Mouse (Mus musculus) hindbrain, postnatal 0 days (tissue): ENCODE measurements at regions not wholly inside any gene's neighbourhood (a gene's known extent, or its start where the extent isn't known, plus 50 kb on each side); places are given as distances from the start of the nearest gene placed in this dataset.

Source experiments
- ATAC-seq: fragments of 200-750 bp; cut with Nextera tagmentation; 2 replicates; pipeline ENCODE4 v1.8.0; 2017; ENCODE audit warnings: mild to moderate bottlenecking, moderate TSS enrichment, moderate library complexity
- DNase-seq: peaks from one replicate; pipeline ENCODE4 v3.0.0-alpha.2; 2015; ENCODE audit warnings: low spot score
- H3K27ac ChIP-seq: fragments of 300-500 bp; sonication (generic); 2 replicates; pipeline ENCODE4 v1.5.1; 2014; ENCODE audit warnings: mild to moderate bottlenecking
- H3K27me3 ChIP-seq: fragments of 300-500 bp; sonication (generic); 2 replicates; pipeline ENCODE4 v1.6.1; 2014; ENCODE audit warnings: low read length, mixed read lengths; ENCODE audit not compliant: insufficient read depth
- H3K36me3 ChIP-seq: fragments of 300-500 bp; sonication (generic); 2 replicates; pipeline ENCODE4 v1.6.1; 2014; ENCODE audit warnings: low read length, mixed read lengths; ENCODE audit not compliant: insufficient read depth
- H3K4me1 ChIP-seq: fragments of 300-500 bp; sonication (generic); 2 replicates; pipeline ENCODE4 v1.6.1; 2014; ENCODE audit warnings: antibody characterized with exemption, low read length, mixed read lengths; ENCODE audit not compliant: insufficient read depth
- H3K4me2 ChIP-seq: fragments of 300-500 bp; sonication (generic); 2 replicates; pipeline ENCODE4 v1.6.1; 2014; ENCODE audit warnings: low read depth, mild to moderate bottlenecking, low read length, moderate library complexity, mixed read lengths
- H3K4me3 ChIP-seq: fragments of 300-500 bp; sonication (generic); 2 replicates; pipeline ENCODE4 v1.5.1; 2014; ENCODE audit warnings: low read length
- H3K9ac ChIP-seq: fragments of 300-500 bp; sonication (generic); replicated peaks from 2 replicates; pipeline ENCODE4 v1.6.1; 2014; ENCODE audit warnings: mild to moderate bottlenecking, low read length, moderate library complexity, mixed read lengths
- H3K9me3 ChIP-seq: fragments of 300-500 bp; sonication (generic); 2 replicates; pipeline ENCODE4 v1.6.1; 2016; ENCODE audit warnings: low read length, mixed read lengths
- CTCF ChIP-seq: IDR thresholded peaks from 2 replicates; pipeline ENCODE4 v1.5.1; 2016; ENCODE audit warnings: antibody characterized with exemption, control low read depth, low read depth
- WGBS: fragments of 180-500 bp; shearing (Covaris S2); extraction: QIAGEN DNeasy Blood & Tissue Kit; methylation state at CpG from one replicate; pipeline ENCODE4 v1.1.7; 2014; 5-methylcytosine and 5-hydroxymethylcytosine counted together

- no peak overlapping the region; the same call in 1 of the 2 replicates for H3K4me2 ChIP-seq
- no peaks in the 10 kb centered on the region for H3K9me3 ChIP-seq
- no peak overlapping the region for H3K9ac ChIP-seq
- H3K4me3 ChIP-seq, result no peak overlapping the region
- 30% methylated on average over 7 of the region's 7 CpGs for WGBS
- 0 out of 2 replicates have a peak, but pooled peaks cover 18% of the 10 kb centered on the region for H3K27me3 ChIP-seq
- no peak overlapping the region for H3K27ac ChIP-seq
- H3K4me1 ChIP-seq, result peaks cover 5% of the 10 kb centered on the region; the same call in 1 of the 2 replicates
- no peak for TF ChIP-seq CTCF
- ATAC-seq, result peak; percentile 74
- H3K36me3 ChIP-seq, result no peaks in the 10 kb centered on the region
- DNase-seq, result peak; percentile 74
These were observed 122.8 kb upstream of the Cadm1 start for GRCm38 (mm10) chr9:47407007-47407670.

- Histone ChIP-seq H3K36me3 (no peaks in the 10 kb centered on the region), H3K4me3 (no peak overlapping the region), H3K9ac (no peak overlapping the region), H3K4me2 (no peak overlapping the region), H3K27me3 (0 out of 2 replicates have a peak, but pooled peaks cover 14% of the 10 kb centered on the region), H3K9me3 (no peaks in the 10 kb centered on the region), H3K27ac (no peak overlapping the region), H3K4me1 (peaks cover 5% of the 10 kb centered on the region; the same call in 1 of the 2 replicates)
- TF ChIP-seq CTCF, result no peak
- DNase-seq, result no peak
- ATAC-seq, result no peak
- WGBS, result 39% methylated on average over 4 of the region's 4 CpGs
These were observed 121.9 kb upstream of the Cadm1 start for GRCm38 (mm10) chr9:47408061-47408460.

- Histone ChIP-seq H3K4me3 (no peak overlapping the region), H3K9me3 (no peaks in the 10 kb centered on the region), H3K36me3 (no peaks in the 10 kb centered on the region), H3K27me3 (0 out of 2 replicates have a peak, but pooled peaks cover 13% of the 10 kb centered on the region), H3K27ac (no peak overlapping the region), H3K9ac (no peak overlapping the region), H3K4me1 (peaks cover 5% of the 10 kb centered on the region; the same call in 1 of the 2 replicates), H3K4me2 (no peak overlapping the region)
- 90% methylated on average over 6 of the region's 6 CpGs for WGBS
- DNase-seq, result no peak
- TF ChIP-seq CTCF, result no peak
- no peak for ATAC-seq
These were observed 120.4 kb upstream of the Cadm1 start for GRCm38 (mm10) chr9:47409579-47409978.

- Histone ChIP-seq H3K27ac (no peak overlapping the region), H3K9ac (no peak overlapping the region), H3K36me3 (no peaks in the 10 kb centered on the region), H3K4me1 (no peaks in the 10 kb centered on the region), H3K27me3 (0 out of 2 replicates have a peak, but pooled peaks cover 13% of the 10 kb centered on the region), H3K9me3 (no peaks in the 10 kb centered on the region), H3K4me2 (no peak overlapping the region), H3K4me3 (no peak overlapping the region)
- no peak for TF ChIP-seq CTCF
- DNase-seq (no peak), ATAC-seq (no peak)
- 47% methylated on average over 2 of the region's 2 CpGs for WGBS
These were observed 117.2 kb upstream of the Cadm1 start for GRCm38 (mm10) chr9:47412786-47413185.

GRCm38 (mm10) chr9:47414350-47414988, 115.5 kb upstream of the Cadm1 start:
- DNase-seq (no peak), ATAC-seq (no peak)
- TF ChIP-seq CTCF, result no peak
- Histone ChIP-seq H3K4me3 (no peak overlapping the region), H3K36me3 (no peaks in the 10 kb centered on the region), H3K4me1 (no peaks in the 10 kb centered on the region), H3K4me2 (no peak overlapping the region), H3K9me3 (no peaks in the 10 kb centered on the region), H3K27ac (no peak overlapping the region), H3K9ac (no peak overlapping the region), H3K27me3 (0 out of 2 replicates have a peak, but pooled peaks cover 5% of the 10 kb centered on the region)
- 77% methylated on average over 8 of the region's 8 CpGs for WGBS

GRCm38 (mm10) chr9:47422151-47422599, 107.8 kb upstream of the Cadm1 start:
- no peak for TF ChIP-seq CTCF
- Histone ChIP-seq H3K4me1 (peaks cover 15% of the 10 kb centered on the region), H3K27me3 (0 out of 2 replicates have a peak, but pooled peaks cover 3% of the 10 kb centered on the region), H3K27ac (0 out of 2 replicates have a peak overlapping the region, but pooled peaks have one; percentile 7), H3K9ac (no peak overlapping the region), H3K36me3 (no peaks in the 10 kb centered on the region), H3K4me2 (0 out of 2 replicates have a peak overlapping the region, but pooled peaks have one; percentile 11), H3K4me3 (no peak overlapping the region), H3K9me3 (no peaks in the 10 kb centered on the region)
- DNase-seq (peak; percentile 77), ATAC-seq (peak; percentile 43; the same call in 1 of the 2 replicates)
- WGBS, result 13% methylated on average over 9 of the region's 9 CpGs
